Mouse (Mus musculus): Measurements from ENCODE around the gene Ccdc148. TPM values are rescaled to one million over a fixed set of nuclear protein-coding genes. Genes with fewer than 3 reads are reported as not detected.
A peak's percentile ranks its signal among the peaks of the same experiment; 100 is the strongest.

Gene Ccdc148
- polyA plus RNA-seq, 1 experiment = 0.14 TPM

DNA sequence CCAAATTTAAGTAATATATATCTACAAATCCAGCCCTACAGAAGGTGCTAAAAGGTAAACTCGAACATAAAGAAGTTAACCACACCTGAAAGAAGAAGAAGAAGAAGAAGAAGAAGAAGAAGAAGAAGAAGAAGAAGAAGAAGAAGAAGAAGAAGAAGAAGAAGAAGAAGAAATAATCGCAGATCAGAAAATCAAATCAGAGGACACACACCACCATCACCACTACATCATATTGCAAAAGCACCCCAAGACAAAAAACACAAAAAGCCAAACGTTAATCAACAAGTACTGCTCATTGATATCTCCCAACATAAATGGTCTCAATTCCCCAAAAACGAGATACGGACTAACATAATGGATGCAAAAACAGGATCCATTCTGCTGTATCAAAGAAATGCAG, 301.3 kb downstream of the Ccdc148 start, which contains the start of gene Gm11099:
Gene Gm11099, plus strand, starts transcription at position 301 of the 400 bp plus-strand sequence.
- H3K27ac ChIP-seq (ENCODE audit: insufficient read depth, low read depth, low read length) = no peak within 1 kb of the TSS
- H3K4me3 ChIP-seq (ENCODE audit: low read depth, low read length) = no peak within 1 kb of the TSS
- no peaks in the 10 kb centered on the region for H3K36me3 ChIP-seq (ENCODE audit: control insufficient read depth, insufficient read depth, low read length)
- WGBS = 86% methylated on average over 5 of the region's 5 CpGs
- TF ChIP-seq POLR2A (IDR thresholded peaks at IDR 0.05; ENCODE audit: low read depth, low read length) (no peak), CTCF (IDR thresholded peaks at IDR 0.05; ENCODE audit: extremely low read depth, insufficient read length, insufficient replicate concordance, low read depth, low read length) (no peak)
- H3K4me1 ChIP-seq (ENCODE audit: control insufficient read depth, insufficient read depth, insufficient read length, low read length) = no peaks in the 10 kb centered on the region
- no peaks in the 10 kb centered on the region for H3K27me3 ChIP-seq (ENCODE audit: control insufficient read depth, insufficient read depth, low read length)

- no peak for TF ChIP-seq POLR2A (IDR thresholded peaks at IDR 0.05; ENCODE audit: low read depth, low read length)
- TF ChIP-seq CTCF (IDR thresholded peaks at IDR 0.05; ENCODE audit: extremely low read depth, insufficient read length, insufficient replicate concordance, low read depth, low read length) = no peak
- no peaks in the 10 kb centered on the region for H3K36me3 ChIP-seq (ENCODE audit: control insufficient read depth, insufficient read depth, low read length)
- H3K27me3 ChIP-seq (ENCODE audit: control insufficient read depth, insufficient read depth, low read length) = no peaks in the 10 kb centered on the region
- WGBS = 7% methylated on average over 10 of the region's 10 CpGs
- H3K4me3 ChIP-seq (ENCODE audit: low read depth, low read length) = no peak overlapping the region
- H3K27ac ChIP-seq (ENCODE audit: insufficient read depth, low read depth, low read length) = no peak overlapping the region
- peaks cover 10% of the 10 kb centered on the region; the same call in 1 of the 2 replicates for H3K4me1 ChIP-seq (ENCODE audit: control insufficient read depth, insufficient read depth, insufficient read length, low read length)
These were observed 316.0 kb downstream of the Ccdc148 start for GRCm38 (mm10) chr2:58844499-58844898.

GRCm38 (mm10) chr2:58842443-58842842, 318.0 kb downstream of the Ccdc148 start:
- Histone ChIP-seq H3K4me1 (ENCODE audit: control insufficient read depth, insufficient read depth, insufficient read length, low read length) (peaks cover 12% of the 10 kb centered on the region; the same call in 1 of the 2 replicates), H3K36me3 (ENCODE audit: control insufficient read depth, insufficient read depth, low read length) (no peaks in the 10 kb centered on the region)

GRCm38 (mm10) chr2:58841021-58841420, 319.5 kb downstream of the Ccdc148 start:
- Histone ChIP-seq H3K4me1 (ENCODE audit: control insufficient read depth, insufficient read depth, insufficient read length, low read length) (peaks cover 12% of the 10 kb centered on the region; the same call in 1 of the 2 replicates), H3K4me3 (ENCODE audit: low read depth, low read length) (no peak overlapping the region), H3K27me3 (ENCODE audit: control insufficient read depth, insufficient read depth, low read length) (no peaks in the 10 kb centered on the region), H3K36me3 (ENCODE audit: control insufficient read depth, insufficient read depth, low read length) (no peaks in the 10 kb centered on the region), H3K27ac (ENCODE audit: insufficient read depth, low read depth, low read length) (no peak overlapping the region)
- 42% methylated on average over 3 of the region's 3 CpGs for WGBS
- no peak for TF ChIP-seq POLR2A (IDR thresholded peaks at IDR 0.05; ENCODE audit: low read depth, low read length)
- TF ChIP-seq CTCF (IDR thresholded peaks at IDR 0.05; ENCODE audit: extremely low read depth, insufficient read length, insufficient replicate concordance, low read depth, low read length) = no peak

More at GRCm38 (mm10) chr2:58842443-58842842, 318.0 kb downstream of the Ccdc148 start:
- no peak for TF ChIP-seq CTCF (IDR thresholded peaks at IDR 0.05; ENCODE audit: extremely low read depth, insufficient read length, insufficient replicate concordance, low read depth, low read length)
- TF ChIP-seq POLR2A (IDR thresholded peaks at IDR 0.05; ENCODE audit: low read depth, low read length) = no peak
- no peak overlapping the region for H3K4me3 ChIP-seq (ENCODE audit: low read depth, low read length)
- peak overlapping the region; percentile 63; the same call in 1 of the 2 replicates for H3K27ac ChIP-seq (ENCODE audit: insufficient read depth, low read depth, low read length)
- WGBS = 24% methylated on average over 4 of the region's 4 CpGs
- no peaks in the 10 kb centered on the region for H3K27me3 ChIP-seq (ENCODE audit: control insufficient read depth, insufficient read depth, low read length)

- Histone ChIP-seq H3K36me3 (ENCODE audit: control insufficient read depth, insufficient read depth, low read length) (no peaks in the 10 kb centered on the region), H3K27me3 (ENCODE audit: control insufficient read depth, insufficient read depth, low read length) (no peaks in the 10 kb centered on the region), H3K4me3 (ENCODE audit: low read depth, low read length) (no peak overlapping the region), H3K27ac (ENCODE audit: insufficient read depth, low read depth, low read length) (no peak overlapping the region), H3K4me1 (ENCODE audit: control insufficient read depth, insufficient read depth, insufficient read length, low read length) (peaks cover under 1% of the 10 kb centered on the region; the same call in 1 of the 2 replicates)
- 91% methylated on average over 20 of the region's 20 CpGs for WGBS
- no peak for TF ChIP-seq CTCF (IDR thresholded peaks at IDR 0.05; ENCODE audit: extremely low read depth, insufficient read length, insufficient replicate concordance, low read depth, low read length)
- TF ChIP-seq POLR2A (IDR thresholded peaks at IDR 0.05; ENCODE audit: low read depth, low read length) = no peak
These were observed 328.1 kb downstream of the Ccdc148 start for GRCm38 (mm10) chr2:58832253-58832980.

GRCm38 (mm10) chr2:58829981-58830742, 330.3 kb downstream of the Ccdc148 start:
- Histone ChIP-seq H3K27me3 (ENCODE audit: control insufficient read depth, insufficient read depth, low read length) (no peaks in the 10 kb centered on the region), H3K27ac (ENCODE audit: insufficient read depth, low read depth, low read length) (no peak overlapping the region), H3K36me3 (ENCODE audit: control insufficient read depth, insufficient read depth, low read length) (no peaks in the 10 kb centered on the region), H3K4me1 (ENCODE audit: control insufficient read depth, insufficient read depth, insufficient read length, low read length) (no peaks in the 10 kb centered on the region), H3K4me3 (ENCODE audit: low read depth, low read length) (no peak overlapping the region)
- WGBS = 29% methylated on average over 7 of the region's 7 CpGs
- TF ChIP-seq CTCF (IDR thresholded peaks at IDR 0.05; ENCODE audit: extremely low read depth, insufficient read length, insufficient replicate concordance, low read depth, low read length) (no peak), POLR2A (IDR thresholded peaks at IDR 0.05; ENCODE audit: low read depth, low read length) (no peak)

Data from small intestine, adult 2 months (tissue).